Mouse (Mus musculus) intestine, embryonic 14.5 days (tissue): ENCODE results near the gene Rdh19. TPM values are rescaled to one million over a fixed set of nuclear protein-coding genes. Genes with fewer than 3 reads are reported as not detected.

ENCODE experiments used
- ATAC-seq: fragments of 200-750 bp; cut with Nextera tagmentation; replicated peaks from 2 replicates; pipeline ENCODE4 v1.8.0; 2017; ENCODE audit warnings: low read depth, moderate number of reproducible peaks, moderate TSS enrichment, moderate library complexity; ENCODE audit not compliant: low FRiP score, low TSS enrichment
- DNase-seq: peaks from one replicate; pipeline ENCODE4 v3.0.0-alpha.2; 2018; ENCODE audit warnings: low spot score
- H3K27ac ChIP-seq: fragments of 300-500 bp; sonication (generic); 2 replicates; pipeline ENCODE4 v1.5.1; 2014; ENCODE audit warnings: low read depth, mild to moderate bottlenecking, control low read depth
- H3K27me3 ChIP-seq: fragments of 300-500 bp; sonication (generic); replicated peaks from 2 replicates; pipeline ENCODE4 v1.6.1; 2014; ENCODE audit warnings: low read length, control low read depth; ENCODE audit not compliant: control insufficient read depth, insufficient read depth
- H3K36me3 ChIP-seq: fragments of 300-500 bp; sonication (generic); 2 replicates; pipeline ENCODE4 v1.6.1; 2014; ENCODE audit warnings: low read length, control low read depth; ENCODE audit not compliant: control insufficient read depth, insufficient read depth
- H3K4me1 ChIP-seq: fragments of 300-500 bp; sonication (generic); replicated peaks from 2 replicates; pipeline ENCODE4 v1.6.1; 2014; ENCODE audit warnings: low read length, control low read depth, mixed read lengths; ENCODE audit not compliant: control insufficient read depth, insufficient read depth
- H3K4me2 ChIP-seq: fragments of 300-500 bp; sonication (generic); 2 replicates; pipeline ENCODE4 v1.6.1; 2014; ENCODE audit warnings: low read length
- H3K4me3 ChIP-seq: fragments of 300-500 bp; sonication (generic); 2 replicates; pipeline ENCODE4 v1.5.1; 2014; ENCODE audit warnings: low read depth, low read length, control low read depth, mixed read lengths
- H3K9ac ChIP-seq: fragments of 300-500 bp; sonication (generic); 2 replicates; pipeline ENCODE4 v1.6.1; 2014; ENCODE audit warnings: mild to moderate bottlenecking, low read length
- H3K9me3 ChIP-seq: fragments of 300-500 bp; sonication (generic); 2 replicates; pipeline ENCODE4 v1.6.1; 2016; ENCODE audit warnings: low read length, control low read depth; ENCODE audit not compliant: control insufficient read depth
- WGBS: fragments of 180-500 bp; shearing (Covaris S2); extraction: QIAGEN DNeasy Blood & Tissue Kit; methylation state at CpG from one replicate; pipeline ENCODE4 v1.1.7; 2014; 5-methylcytosine and 5-hydroxymethylcytosine counted together
- polyA plus RNA-seq: library from polyadenylated mRNA; unstranded; fragments of >200 nt; fragmentation: Nextera tagmentation; extraction: Ambion mirVana; gene quantifications from 2 replicates; pipeline ENCODE4 v1.2.1, GENCODE M21; 2014

Rdh19 gene
- polyA plus RNA-seq, 1 experiment from 2014 or later: not detected

GRCm38 (mm10) chr10:127903116-127903515, 53.4 kb downstream of the Rdh19 start:
- no peaks in the 10 kb centered on the region for H3K9me3 ChIP-seq
- H3K27me3 ChIP-seq: no peaks in the 10 kb centered on the region
- ATAC-seq (no peak), DNase-seq (no peak)
- WGBS: 39% methylated on average over 1 of the region's 1 CpGs
- H3K4me3 ChIP-seq: no peak overlapping the region
- H3K4me1 ChIP-seq: no peaks in the 10 kb centered on the region
- no peak overlapping the region for H3K9ac ChIP-seq
- no peak overlapping the region for H3K27ac ChIP-seq
- H3K4me2 ChIP-seq: no peak overlapping the region
- H3K36me3 ChIP-seq: no peaks in the 10 kb centered on the region

GRCm38 (mm10) chr10:127904718-127905446, 55.2 kb downstream of the Rdh19 start:
- Histone ChIP-seq H3K36me3 (no peaks in the 10 kb centered on the region), H3K27me3 (no peaks in the 10 kb centered on the region), H3K9ac (no peak overlapping the region), H3K4me3 (no peak overlapping the region), H3K4me1 (no peaks in the 10 kb centered on the region), H3K4me2 (no peak overlapping the region), H3K27ac (no peak overlapping the region), H3K9me3 (no peaks in the 10 kb centered on the region)
- DNase-seq (no peak), ATAC-seq (0 out of 2 replicates have a peak, but pooled peaks have one; percentile 71)
- WGBS: 59% methylated on average over 7 of the region's 7 CpGs

GRCm38 (mm10) chr10:127906138-127906537, 56.4 kb downstream of the Rdh19 start:
- ATAC-seq: no peak
- WGBS: 82% methylated on average over 2 of the region's 2 CpGs
- DNase-seq: no peak
- H3K4me2 ChIP-seq: no peak overlapping the region
- no peak overlapping the region for H3K9ac ChIP-seq
- H3K27ac ChIP-seq: no peak overlapping the region
- no peaks in the 10 kb centered on the region for H3K36me3 ChIP-seq
- H3K9me3 ChIP-seq: no peaks in the 10 kb centered on the region
- H3K4me3 ChIP-seq: no peak overlapping the region
- no peaks in the 10 kb centered on the region for H3K27me3 ChIP-seq
- no peaks in the 10 kb centered on the region for H3K4me1 ChIP-seq

DNA sequence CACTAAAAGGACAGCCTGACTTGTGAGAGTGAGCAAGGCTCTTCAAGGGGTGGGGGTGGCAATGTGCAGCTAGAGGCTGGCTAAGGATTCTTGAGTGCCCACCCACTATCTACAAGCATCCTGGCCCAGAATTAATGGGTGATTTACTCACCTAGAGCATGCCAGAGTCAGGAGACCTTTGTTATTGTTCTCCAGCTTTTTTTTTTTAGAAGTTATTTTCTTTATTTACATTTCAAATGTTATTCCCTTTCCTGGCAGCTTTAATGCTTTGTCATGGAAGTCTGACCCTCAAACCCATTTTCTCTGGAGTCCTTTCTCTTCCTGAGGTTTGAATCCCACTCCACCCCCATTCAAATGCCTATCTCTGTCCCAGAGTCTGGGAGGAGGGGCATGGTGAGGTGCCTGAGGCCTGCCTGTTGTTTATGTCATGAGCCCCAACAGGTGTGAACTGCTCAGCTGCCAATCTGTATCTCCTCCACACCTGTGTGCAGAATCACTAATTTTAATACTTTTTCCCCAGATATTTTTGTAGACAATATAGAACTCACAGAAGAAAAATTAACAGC, 57.7 kb downstream of the Rdh19 start:
- Histone ChIP-seq H3K36me3 (no peaks in the 10 kb centered on the region), H3K27ac (no peak overlapping the region), H3K4me1 (no peaks in the 10 kb centered on the region), H3K9me3 (no peaks in the 10 kb centered on the region), H3K4me3 (no peak overlapping the region), H3K27me3 (no peaks in the 10 kb centered on the region), H3K9ac (no peak overlapping the region), H3K4me2 (no peak overlapping the region)
- DNase-seq (no peak), ATAC-seq (no peak)

Other genes starting within 250 kb of the Rdh19 start
- gene Lrp1, start 228.8 kb upstream of the Rdh19 start, polyA plus RNA-seq: 92.1 and 96.6 TPM in 2 replicates
- 28.5 and 29.4 TPM in 2 replicates for gene Stat6, start 206.9 kb upstream of the Rdh19 start, polyA plus RNA-seq
- gene Nemp1, start 183.0 kb upstream of the Rdh19 start, polyA plus RNA-seq: 8.8 and 8.9 TPM in 2 replicates
- gene Nab2, start 181.4 kb upstream of the Rdh19 start, polyA plus RNA-seq: 7.4 and 7.5 TPM in 2 replicates
- 11.5 and 15.3 TPM in 2 replicates for gene Myo1a, start 144.8 kb upstream of the Rdh19 start, polyA plus RNA-seq
- 5.3 and 8.3 TPM in 2 replicates for gene Tac2, start 125.5 kb upstream of the Rdh19 start, polyA plus RNA-seq
- 3.9 and 4.1 TPM in 2 replicates for gene Zbtb39, start 110.4 kb upstream of the Rdh19 start, polyA plus RNA-seq
- 0.39 and 0.43 TPM in 2 replicates for gene Gpr182, start 98.2 kb upstream of the Rdh19 start, polyA plus RNA-seq
- 0.07 TPM in 1 of 2 replicates, not detected in the other for gene Rdh1, start 90.2 kb upstream of the Rdh19 start, polyA plus RNA-seq
- gene Rdh16f1, start 90.1 kb upstream of the Rdh19 start, polyA plus RNA-seq: not detected in 2 replicates
- 0.07 TPM in 1 of 2 replicates, not detected in the other for gene Rdh9, start 73.5 kb upstream of the Rdh19 start, polyA plus RNA-seq
- gene Rdh16, start 48.8 kb upstream of the Rdh19 start, polyA plus RNA-seq: not detected in 2 replicates
- gene Rdh16f2, start 16.5 kb downstream of the Rdh19 start, polyA plus RNA-seq: 0.14 TPM in 1 of 2 replicates, not detected in the other
- 0.14 TPM in 1 of 2 replicates, not detected in the other for gene Rdh7, start 38.9 kb downstream of the Rdh19 start, polyA plus RNA-seq
- not detected in 2 replicates for gene Sdr9c7, start 48.6 kb downstream of the Rdh19 start, polyA plus RNA-seq
- not detected in 2 replicates for gene Hsd17b6, start 157.7 kb downstream of the Rdh19 start, polyA plus RNA-seq
- 85.8 and 89.1 TPM in 2 replicates for gene Prim1, start 165.2 kb downstream of the Rdh19 start, polyA plus RNA-seq
- gene Naca, start 185.6 kb downstream of the Rdh19 start, polyA plus RNA-seq: 929 and 986 TPM in 2 replicates
- 465 and 489 TPM in 2 replicates for gene Ptges3, start 209.0 kb downstream of the Rdh19 start, polyA plus RNA-seq
- gene Atp5b, start 233.3 kb downstream of the Rdh19 start, polyA plus RNA-seq: 2,618 and 2,654 TPM in 2 replicates
- gene Baz2a, start 241.6 kb downstream of the Rdh19 start, polyA plus RNA-seq: 23.7 and 26.2 TPM in 2 replicates